Comparison of ENCODE assay signal across 15 mouse cellular contexts in the genomic region with DNA sequence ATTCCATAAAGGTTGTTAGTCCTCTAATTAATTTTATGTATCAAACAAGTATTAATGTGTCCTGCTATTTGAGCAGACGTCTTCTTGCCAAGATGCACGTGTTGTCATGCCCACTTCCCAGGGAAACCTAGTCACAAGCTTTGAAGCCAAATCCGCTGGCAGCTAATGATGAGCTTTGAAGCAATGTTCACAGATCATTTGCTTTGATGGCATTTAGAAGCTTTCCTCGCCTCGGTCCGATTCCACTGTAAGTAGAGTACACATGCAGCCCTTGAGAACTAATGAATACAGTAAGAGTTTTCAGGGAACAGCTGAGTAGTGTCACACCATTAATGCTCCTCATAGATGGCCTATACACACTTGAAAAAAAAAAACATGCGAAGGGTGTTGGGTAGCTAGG.
"Had no signal": no experiment of that assay in that cellular context is flagged by ENCODE, and none has a peak within 500 bp of the region (broad histone marks: within the 10 kb centered on the region; RNA-seq: fewer than 3 reads in every experiment).

No protein-coding gene starts in this region.

- H3K4me2 ChIP-seq: limb, embryonic 15.5 days; liver, embryonic 12.5 days; lung, embryonic 14.5 days; midbrain, embryonic 11.5 days; midbrain, embryonic 15.5 days; neural tube, embryonic 15.5 days had no signal

- H3K9me3 ChIP-seq: limb, embryonic 15.5 days; liver, embryonic 12.5 days; midbrain, embryonic 15.5 days; neural tube, embryonic 15.5 days had no signal

- ATAC-seq: intestine, postnatal 0 days; liver, embryonic 12.5 days; midbrain, embryonic 15.5 days had no signal

- H3K4me3 ChIP-seq: limb, embryonic 15.5 days; liver, embryonic 12.5 days; midbrain, embryonic 15.5 days; neural tube, embryonic 15.5 days had no signal

- DNase-seq: kidney, adult 9 months; kidney, postnatal 4 days; layer of hippocampus, postnatal 36 days; lung, embryonic 14.5 days; lung, postnatal 10 days; lung, postnatal 4 days; right cerebral cortex, adult 18-20 months; right cerebral cortex, postnatal 25 days; thymus, postnatal 36 days had no signal

- H3K9ac ChIP-seq: limb, embryonic 15.5 days; liver, embryonic 12.5 days; lung, embryonic 14.5 days; midbrain, embryonic 15.5 days; neural tube, embryonic 15.5 days had no signal

- H3K27ac ChIP-seq: limb, embryonic 15.5 days; liver, embryonic 12.5 days; midbrain, embryonic 15.5 days; neural tube, embryonic 15.5 days had no signal

- H3K27me3 ChIP-seq: limb, embryonic 15.5 days; liver, embryonic 12.5 days; midbrain, embryonic 15.5 days; neural tube, embryonic 15.5 days had no signal

- H3K4me1 ChIP-seq: limb, embryonic 15.5 days; liver, embryonic 12.5 days; midbrain, embryonic 15.5 days; neural tube, embryonic 15.5 days had no signal

- H3K36me3 ChIP-seq: limb, embryonic 15.5 days; liver, embryonic 12.5 days; midbrain, embryonic 15.5 days; neural tube, embryonic 15.5 days had no signal
